Mouse (Mus musculus) MEL-GATA-1-ER (cell line): ENCODE measurements around the gene Pde4d.

Experiments
- DNase-seq: peaks from one replicate; pipeline ENCODE4 v3.0.0-alpha.2; 2012; ENCODE audit warnings: low read depth; ENCODE audit errors: extremely low read depth

Gene Pde4d

DNA sequence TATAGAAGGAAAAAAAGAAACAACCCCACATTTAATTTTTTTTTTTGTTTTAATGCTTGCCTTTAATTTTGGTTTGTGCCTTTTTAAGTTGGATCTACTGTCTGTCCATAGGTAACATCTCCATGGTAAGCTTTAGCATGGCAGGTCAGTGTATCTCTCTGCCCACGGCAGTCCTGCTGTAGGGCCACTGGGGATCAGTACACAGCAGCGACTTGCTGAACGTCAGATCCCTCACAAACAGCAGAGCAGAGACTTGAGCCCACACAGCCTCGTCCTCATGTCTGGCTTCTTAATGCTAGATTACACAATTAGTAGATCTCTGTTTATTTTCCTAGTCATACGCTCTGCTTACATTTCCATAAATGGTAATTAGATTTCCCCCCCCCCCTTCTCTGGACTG lies 782.8 kb downstream of the Pde4d start:
- DNase-seq: no peak

DNA sequence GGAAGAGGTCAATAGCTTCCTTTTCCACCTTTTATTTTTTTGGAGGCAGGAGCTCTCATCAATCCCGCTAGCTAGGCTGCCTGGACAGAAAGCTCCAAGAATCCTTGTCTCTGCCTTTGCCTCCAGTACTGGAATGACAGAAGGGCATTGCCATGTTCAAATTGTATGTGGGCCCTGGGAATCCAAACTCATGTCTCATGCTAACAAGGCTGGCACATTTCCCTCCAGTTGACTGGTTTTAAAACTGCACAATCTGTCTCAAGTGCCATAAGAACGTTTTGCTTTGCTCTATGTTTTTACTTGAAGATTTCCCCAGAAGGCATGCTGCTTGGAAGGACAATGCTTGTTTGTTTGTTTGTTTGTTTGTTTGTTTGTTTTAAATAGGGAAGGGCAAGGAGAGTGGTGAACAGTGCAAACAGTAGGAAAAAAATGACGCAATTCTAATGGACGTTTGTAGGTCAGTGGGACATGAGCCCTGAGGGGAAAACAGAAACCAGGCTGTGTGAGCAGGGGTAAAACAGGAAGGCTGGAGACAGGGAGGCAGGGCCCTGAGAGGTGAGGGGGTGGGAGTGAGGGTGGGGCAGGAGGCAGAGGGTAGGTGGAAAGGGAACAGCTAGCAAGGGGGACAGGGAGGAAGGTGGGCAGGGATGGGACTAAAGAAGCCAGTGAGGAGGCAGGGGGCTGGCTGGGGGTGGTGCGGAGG lies 784.3 kb downstream of the Pde4d start:
- DNase-seq: no peak

DNA sequence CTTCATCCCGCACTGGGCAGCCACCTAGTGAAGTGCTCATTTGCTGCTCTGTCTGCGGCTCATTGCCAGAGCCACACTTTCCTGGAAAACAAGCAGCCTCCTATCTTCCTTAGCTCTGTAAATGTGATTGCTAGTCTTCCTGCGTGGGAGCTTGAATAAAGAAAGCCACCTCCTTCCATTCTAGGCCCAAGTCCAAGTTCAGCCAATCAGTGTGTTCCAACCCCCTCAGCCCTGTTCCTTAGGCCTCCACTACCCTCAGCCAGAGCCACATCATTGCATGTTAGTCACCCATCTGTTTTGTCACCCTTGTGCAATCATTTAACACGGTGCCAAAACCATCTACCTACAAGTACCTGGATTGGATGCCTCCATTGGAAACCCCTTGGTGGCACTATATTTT lies 786.3 kb downstream of the Pde4d start:
- no peak for DNase-seq

DNA sequence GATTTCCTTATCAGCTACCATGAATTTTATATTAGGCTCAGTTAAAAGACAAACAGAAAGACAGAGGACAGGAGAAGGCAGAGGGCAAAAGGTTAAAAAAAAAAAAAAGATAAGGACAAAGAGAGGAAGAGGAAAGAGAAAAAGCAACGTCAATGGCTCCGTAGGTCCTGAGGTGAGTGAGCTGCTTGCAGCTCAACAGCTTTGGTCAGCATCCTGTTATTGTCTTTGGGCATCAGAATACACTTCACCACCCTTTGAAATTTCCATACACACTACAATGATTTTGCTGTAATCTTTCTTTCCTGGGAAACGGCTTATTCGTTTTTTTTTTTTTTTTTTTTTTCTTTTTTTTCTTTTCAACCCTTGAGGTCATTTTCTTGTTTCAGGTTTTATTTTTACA lies 788.9 kb downstream of the Pde4d start:
- no peak for DNase-seq

DNA sequence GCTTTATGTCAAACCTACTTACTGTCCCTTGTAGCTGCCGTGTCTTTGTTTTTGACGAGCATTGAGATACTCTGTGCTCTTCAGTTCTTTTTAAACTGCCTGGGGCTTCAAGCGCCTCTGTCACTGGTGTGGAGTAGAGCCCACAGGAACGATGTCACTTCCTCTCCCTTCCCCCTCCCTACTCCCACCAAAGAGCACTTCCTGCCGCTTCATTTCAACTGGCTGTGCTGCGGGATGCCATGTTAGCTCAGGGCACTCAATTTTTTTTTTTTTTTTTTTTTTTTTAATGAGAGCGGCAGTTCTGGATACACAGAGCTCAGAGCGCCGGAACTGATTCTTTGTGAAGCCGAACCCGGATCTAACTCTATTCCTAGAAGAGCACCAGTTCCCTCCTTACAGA lies 789.5 kb downstream of the Pde4d start:
- DNase-seq: no peak

DNA sequence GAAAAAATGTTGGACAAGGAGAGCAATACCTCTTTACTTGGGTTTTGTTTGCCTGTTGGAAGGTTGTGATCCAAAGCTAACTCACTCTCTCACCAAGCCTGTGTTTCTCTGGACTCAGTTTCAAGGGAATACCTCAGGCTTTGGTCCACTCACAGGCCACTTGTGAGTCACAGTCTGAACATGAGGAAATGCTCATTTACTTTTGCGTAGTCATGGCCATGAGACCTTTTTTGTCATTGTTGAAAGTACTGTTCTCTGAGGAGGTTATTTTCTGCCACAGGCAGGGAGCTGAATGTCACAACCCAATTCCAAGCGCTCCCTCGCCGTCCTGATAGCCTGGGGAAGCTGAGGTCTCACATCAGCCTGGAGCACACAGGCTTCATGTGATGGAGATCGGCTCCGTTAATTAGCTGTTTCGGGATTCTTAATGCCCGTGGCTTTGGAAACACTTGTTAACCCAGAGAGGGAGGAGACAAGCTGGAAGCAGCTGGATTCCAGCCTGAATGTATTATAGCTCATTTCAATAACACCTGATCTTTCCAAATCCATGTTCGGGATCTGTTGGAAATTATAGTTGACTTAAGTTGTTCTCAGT lies 792.8 kb downstream of the Pde4d start:
- DNase-seq: no peak

DNA sequence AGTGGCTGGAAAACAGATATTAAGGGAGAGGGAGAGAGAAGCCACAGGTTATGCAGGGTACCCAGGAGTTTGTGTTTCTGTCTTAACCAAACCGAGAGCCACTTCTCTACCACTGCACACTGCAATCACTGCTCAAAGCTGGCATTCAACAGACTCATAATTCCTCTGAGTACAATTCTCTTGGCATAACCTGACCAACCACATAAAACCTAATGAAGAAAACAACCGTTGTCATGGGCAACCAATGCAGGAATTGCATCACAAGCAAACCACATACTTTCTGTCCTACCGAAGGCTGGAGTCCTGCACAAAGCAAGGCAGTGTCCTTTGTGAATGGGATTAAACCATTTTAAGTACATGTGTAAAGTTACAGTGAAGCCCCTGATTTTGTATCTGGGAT lies 793.4 kb downstream of the Pde4d start:
- no peak for DNase-seq

DNA sequence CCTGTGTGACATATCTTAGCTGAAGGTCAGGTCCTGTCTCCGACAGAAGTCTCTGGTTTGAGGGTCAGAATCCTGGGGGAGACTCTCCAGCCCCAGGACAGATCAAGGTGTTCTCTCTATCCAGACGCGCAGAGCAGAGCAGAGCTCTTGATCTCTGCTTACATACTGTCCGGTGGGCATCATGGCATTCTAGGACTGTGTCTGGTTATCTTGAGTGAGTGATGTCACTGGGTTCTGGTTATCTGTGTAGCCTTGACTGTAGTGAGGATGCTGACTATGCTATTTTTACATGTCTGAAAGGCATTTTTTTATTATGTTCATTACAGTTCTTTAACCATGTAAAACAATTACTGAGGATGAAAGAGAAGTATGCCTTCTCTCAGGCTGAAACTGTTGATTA lies 797.3 kb downstream of the Pde4d start:
- no peak for DNase-seq

DNA sequence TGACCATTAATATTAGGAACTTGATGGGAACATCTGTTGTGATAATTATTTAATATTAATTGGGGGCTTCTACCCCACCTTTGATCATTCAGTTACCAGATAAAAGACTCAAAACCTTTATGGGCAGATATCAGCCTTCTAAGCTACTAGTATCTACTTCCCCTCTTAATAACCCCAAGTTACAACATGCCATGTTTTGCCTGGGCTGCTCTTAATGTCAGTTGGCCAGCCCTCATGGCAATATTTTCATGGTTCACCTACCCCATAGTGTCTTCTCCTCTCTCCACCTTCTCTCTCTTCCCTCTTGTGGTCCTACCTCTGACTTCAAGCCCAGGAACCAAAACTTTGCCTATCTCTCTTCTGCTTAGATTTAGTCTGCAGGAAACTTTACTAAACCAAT lies 799.6 kb downstream of the Pde4d start:
- no peak for DNase-seq

DNA sequence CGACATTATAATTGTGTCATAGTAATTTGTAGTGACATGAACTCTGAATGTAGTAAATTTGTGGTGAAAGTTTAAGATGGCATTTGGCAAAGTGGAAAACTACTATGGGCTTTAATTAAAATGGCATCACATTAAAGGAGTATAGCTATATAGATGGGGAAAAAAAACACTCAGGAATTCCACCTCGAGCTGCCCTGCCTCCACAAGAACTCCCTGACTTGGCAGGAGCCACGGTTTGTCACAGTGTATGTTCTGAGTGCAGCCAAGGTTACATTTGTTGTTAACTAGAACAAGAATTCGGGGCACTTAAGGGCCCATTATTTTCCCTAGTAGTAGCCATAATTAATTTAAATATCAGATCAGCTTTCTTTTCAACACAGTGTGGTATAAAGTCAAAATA lies 805.9 kb downstream of the Pde4d start:
- DNase-seq: no peak

DNA sequence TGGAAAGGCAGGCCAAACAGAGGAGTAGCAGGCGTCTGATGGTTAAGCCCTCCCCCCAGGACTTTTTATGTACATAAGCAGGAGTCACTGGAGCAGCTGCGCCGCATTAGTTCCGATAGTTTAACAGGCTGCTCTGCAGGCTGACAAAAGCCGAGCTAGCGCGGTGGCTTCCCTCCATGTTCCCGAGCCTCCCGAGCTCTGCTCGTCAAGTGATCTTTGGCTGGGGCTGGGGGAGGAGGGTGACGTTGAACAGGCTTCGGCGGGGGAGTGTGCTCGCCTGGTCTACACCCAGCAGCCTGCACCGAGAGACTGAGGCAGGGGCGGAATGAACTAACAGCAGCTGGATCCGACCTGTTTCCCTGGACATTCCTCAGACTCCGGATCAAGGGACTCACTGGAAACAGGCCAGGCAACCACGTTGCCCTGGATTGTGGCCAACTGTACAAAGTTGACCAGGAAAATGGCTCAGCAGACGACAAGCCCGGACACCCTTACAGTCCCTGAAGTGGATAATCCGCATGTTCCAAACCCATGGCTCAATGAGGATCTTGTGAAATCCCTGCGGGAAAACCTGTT lies 810.6 kb downstream of the Pde4d start:
- DNase-seq: no peak

DNA sequence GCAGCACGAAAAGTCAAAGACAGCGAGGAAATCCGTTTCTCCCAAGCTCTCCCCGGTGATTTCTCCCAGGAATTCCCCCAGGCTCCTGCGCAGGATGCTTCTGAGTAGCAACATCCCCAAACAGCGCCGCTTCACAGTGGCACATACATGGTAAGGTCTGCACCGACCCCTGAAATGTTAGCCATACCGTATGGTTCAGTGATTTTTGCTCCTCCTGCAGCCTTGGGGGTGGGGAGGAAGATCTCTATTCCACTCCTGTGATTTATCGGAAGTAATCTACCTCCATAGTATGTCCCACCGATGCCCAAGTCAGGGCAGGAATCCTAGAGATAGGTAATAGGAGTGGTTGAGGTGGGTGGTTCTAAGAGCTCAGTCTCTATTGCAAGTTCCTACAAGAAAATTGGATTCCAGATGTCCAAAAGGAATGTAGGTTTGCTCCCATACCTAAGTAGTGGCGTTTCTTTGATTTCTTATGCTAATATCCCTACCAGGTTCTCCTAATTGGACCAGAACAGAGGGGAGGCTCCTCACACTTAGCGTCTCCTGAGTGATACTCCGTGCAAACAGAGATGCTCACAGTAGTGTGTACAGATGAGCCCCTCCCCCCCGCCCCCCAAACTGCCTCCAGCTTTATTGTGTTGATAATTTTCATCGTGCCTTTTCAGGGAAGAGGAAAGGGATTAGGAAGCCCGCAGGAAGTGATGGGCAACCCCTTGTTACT lies 811.2 kb downstream of the Pde4d start:
- no peak for DNase-seq

DNA sequence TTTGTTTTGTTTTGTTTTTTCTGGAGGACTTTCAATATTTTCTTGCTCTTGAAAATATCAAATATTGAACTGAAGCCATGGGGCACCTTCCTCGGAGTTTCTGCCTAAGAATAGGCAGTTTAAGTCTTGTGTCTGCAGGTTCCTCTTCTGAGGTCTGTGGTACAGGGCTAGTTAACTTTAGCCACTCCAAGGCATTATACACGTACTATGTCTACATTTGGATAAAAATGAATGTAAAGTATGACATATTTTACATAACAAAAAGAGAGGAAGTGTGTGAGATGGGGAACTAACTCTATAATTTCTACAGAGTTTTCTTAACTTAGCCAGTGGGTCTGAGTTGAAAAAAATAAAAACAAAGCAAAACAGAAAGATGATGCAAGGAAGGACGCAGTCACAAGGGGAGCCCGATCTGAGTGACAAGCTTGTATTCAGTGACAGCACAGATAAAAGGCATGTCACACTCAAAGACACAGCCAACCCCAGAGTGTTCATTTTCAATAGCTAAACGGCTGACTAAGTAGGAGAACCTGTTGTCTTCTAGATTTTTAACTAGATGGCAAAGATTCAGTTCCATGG lies 812.0 kb downstream of the Pde4d start:
- DNase-seq: no peak

DNA sequence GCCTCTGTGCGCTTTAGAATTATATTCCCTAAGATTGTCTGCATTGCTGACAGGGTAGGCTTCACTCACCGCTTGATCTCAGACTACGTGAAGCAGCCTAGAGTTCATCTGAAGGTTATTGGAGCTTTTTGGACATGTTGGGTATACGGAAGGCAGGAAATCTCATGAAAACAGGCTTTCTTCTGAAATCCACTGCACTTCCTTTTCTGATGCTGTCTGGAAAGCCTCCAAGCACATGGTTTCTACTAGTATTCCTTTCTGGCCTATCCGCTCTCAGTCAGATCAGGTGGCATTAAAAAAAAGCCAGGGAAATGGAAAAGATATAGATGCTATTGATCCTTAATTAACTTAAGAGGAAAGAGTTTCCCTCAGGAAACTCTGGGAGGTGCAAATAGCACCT lies 812.8 kb downstream of the Pde4d start:
- no peak for DNase-seq

DNA sequence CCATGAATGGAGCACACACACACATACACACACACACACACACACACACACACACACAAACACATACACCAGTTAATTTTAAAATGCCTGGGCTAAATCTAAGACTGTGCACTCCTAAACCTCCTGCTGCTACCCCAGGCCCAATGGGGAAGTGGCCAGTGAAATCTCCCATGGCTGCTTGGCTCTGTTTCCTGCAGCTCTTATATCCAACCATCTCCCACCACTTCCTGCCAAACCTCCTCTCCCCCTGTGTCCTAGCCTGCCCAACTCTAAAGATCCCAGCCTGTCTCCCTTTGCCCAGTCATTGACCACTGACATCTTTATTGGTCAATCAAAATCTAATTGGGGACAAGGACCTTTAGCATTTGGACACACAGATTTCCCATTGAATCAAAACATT lies 814.1 kb downstream of the Pde4d start:
- DNase-seq: no peak

DNA sequence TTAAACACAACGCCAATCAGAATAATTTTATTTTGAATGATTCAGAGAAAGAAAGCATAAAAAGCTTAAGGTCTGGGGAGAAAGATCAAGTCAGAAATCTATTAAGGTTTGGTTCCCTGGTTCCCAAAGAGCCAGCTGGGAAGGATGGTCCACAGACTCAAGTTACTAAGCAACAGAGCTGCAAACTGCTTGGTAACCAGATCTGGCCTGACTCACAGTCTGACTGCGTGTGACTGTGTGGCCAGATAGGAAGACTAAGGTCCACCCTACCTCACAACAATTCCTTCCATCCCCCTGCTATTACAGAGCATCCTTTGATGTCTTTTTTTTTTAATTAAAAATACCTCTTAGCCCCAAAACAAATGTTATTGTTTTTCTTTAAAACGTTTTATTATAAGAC lies 818.5 kb downstream of the Pde4d start:
- no peak for DNase-seq

DNA sequence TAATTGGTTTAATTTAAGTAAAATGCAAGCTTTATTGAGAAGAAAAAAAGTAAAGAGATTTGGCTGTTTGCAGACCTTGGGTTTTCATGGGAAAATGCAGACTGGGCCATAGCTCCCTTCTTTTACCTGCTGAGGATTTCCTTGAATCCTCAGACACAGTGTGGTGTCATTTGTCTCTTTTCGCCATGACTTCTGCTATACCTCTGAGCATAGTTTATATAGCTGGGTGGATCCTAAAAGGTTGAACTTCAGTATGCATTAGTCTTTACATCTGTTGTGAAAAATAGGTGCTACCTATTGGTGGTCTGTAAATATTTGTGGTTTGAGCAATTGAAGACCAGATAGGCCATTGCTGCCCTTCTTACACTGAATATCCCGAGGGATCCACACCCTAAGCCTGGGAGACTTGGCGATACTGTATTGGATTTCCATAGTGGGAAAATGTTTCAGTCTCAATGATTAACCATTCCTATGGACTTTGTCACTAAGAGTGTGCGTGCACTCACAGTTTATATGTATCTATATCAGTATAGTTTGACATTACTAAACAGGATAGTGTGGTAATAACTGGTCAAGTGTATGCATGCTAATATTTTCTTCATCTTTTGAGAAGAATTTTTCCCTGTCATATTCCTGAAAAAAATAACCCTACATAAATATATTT lies 819.0 kb downstream of the Pde4d start:
- DNase-seq: no peak

DNA sequence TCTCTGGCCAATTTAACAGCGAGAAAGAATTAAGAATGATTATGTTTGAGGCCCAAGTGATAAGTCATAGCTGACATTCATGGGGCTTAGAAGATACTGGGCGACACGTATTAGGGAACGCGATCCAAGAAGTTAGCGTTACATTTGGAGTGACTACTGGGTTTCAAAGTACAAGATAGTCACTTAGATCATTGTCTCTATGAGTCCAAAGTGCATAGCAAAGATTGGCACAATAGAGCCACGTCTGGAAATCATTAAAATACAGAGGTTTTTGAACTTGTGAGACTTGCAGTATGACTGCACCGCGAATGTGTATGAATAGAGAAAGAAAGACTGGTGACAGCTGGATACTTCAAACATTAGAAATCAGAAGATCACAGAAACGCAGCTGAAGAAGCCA lies 825.1 kb downstream of the Pde4d start:
- DNase-seq: no peak

DNA sequence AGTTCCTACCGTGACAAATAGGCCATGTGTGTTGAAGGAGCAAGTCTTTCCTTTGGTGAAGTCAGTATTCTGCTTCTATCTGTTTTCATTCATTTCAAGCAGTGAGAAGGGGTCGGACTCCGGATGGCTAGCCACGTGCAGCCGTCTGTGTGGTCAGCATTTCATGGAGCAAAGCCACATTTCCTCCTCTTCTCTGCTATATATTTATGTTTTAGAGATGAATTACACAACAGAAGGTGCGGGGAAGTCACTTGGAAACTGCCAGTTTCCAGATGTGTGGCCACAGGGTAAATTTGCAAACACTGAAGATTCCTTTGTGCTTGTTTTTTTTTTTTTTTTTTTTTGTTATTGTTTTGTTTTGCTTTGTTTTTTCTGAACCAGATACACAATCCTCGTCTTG lies 828.0 kb downstream of the Pde4d start:
- DNase-seq: no peak

DNA sequence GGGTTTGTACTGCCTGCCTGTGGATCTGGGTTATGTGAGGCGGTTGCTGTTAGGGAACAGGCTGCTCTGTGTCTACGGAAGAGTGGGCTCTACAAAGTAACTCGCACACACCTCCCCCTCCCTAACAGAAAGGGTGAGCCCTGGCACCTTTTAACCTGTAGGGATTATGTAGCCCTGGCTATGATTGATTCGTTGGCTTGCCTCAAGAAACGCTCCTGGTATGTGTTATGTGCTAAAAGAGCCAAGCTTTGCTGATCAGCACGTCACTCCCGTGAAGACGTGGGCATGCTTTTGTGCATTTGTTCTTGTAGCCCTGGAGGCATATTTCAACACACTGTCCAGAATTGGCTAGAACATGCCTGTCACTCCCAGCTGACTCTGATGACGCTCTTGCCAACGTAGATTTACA lies 828.8 kb downstream of the Pde4d start:
- DNase-seq: no peak

DNA sequence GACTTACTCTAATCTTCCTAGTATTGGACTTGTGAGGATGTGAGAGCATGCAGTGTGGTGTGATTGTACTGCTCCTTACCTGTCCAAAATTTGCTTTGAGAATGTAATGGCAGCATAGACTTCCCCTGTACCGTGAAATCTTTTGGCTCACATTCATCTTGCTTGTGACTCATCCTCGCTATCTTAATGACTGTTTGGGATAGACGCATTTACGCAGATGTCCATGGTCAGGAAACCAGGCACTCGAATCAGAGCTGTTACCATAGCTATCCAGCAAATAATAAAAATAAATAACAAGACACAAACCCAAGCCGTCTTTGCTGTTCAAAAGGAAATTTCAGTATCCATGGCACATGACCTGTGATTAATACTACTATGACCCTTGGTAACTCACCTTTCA lies 829.5 kb downstream of the Pde4d start:
- DNase-seq: no peak

DNA sequence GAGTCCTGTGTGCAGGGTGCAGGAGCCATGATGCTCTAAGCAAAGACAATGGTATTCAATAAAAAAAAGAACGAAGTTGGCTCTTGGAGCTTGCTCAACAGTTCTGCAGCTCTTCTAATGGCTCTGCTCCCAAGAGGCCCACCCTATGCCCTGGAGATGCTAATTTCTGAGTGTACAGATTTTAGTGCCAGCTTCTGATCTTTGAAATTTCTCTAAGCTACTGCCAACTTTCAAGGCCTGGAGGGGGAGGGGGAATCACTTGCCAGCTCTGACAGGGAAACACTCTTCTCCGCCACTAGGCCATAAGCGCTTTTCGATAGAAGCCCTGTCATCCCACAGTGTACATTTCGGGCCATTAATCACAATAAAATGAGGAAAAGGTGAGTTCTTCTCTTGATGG lies 830.7 kb downstream of the Pde4d start:
- DNase-seq: no peak
